Mouse (Mus musculus): ENCODE data around the gene Dcaf7. TPM values are rescaled to one million over a fixed set of nuclear protein-coding genes. Genes with fewer than 3 reads are reported as not detected.

Gene Dcaf7
- total and polyA plus RNA-seq, 3 experiments = 71.5 to 93.4 (median 79.5) TPM

DNA sequence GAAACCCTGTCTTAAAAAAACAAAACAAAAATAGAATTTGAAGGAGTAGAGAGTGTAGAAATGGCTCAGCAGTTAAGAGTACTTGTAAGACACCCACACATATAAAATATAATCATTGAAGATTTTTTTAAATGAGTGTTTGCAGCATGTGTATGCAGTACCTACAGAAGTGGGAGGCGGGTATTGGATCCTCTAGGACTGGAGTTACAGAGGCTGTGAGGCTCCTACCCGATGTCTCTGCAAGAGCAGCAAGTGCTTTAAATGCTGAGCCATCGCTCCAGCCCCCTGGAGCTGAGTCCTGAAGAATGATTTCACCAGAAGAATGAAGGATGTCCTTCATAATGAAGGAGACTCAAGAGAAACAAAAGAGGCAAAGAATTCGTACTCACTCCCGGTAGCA is 27.1 kb downstream of the Dcaf7 start:
- in situ Hi-C loops (cut with MboI; ENCODE audit: low pct_ligation_motif_present, low pct_unique_long_range_greater_than_20kb, low sequenced_read_pairs) = no loop called here
- H3K9me3 ChIP-seq (replicated peaks; ENCODE audit: low read length) = no peaks in the 10 kb centered on the region
- no peaks in the 10 kb centered on the region for H3K79me2 ChIP-seq (replicated peaks; ENCODE audit: control insufficient read depth, extremely low read depth, insufficient read depth, poor library complexity, severe bottlenecking)
- H3K4me3 ChIP-seq (replicated peaks in 1 of 3; ENCODE audit: low read depth in 2 of 3, low read length in 2 of 3, poor library complexity in 1 of 3) = no peak overlapping the region
- H3K9ac ChIP-seq (ENCODE audit: insufficient read depth, low read depth) = no peak overlapping the region
- peaks cover 5 to 35% of the 10 kb centered on the region in 2 experiments for H3K36me3 ChIP-seq (replicated peaks in 1 of 2; ENCODE audit: control insufficient read depth in 1 of 2, insufficient read depth in 1 of 2, low read length in 1 of 2)
- no peak overlapping the region for H3K27ac ChIP-seq (ENCODE audit: insufficient read depth, low read depth)
- no peaks in the 10 kb centered on the region for H3K27me3 ChIP-seq (replicated peaks)
- no peak for TF ChIP-seq SMC3 (IDR thresholded peaks at IDR 0.05; ENCODE audit: low read depth, low read length)
- TF ChIP-seq ZNF384 (IDR thresholded peaks at IDR 0.05; ENCODE audit: low read depth, low read length) = no peak
- no peak for TF ChIP-seq SIN3A (IDR thresholded peaks at IDR 0.05; ENCODE audit: low read length)
- no peak overlapping the region for H3K4me2 ChIP-seq (ENCODE audit: insufficient read depth, low read depth, poor library complexity, severe bottlenecking)
- H3K4me1 ChIP-seq (ENCODE audit: control insufficient read depth in 1 of 2, insufficient read depth in 2 of 2) = peaks cover 7 to 21% of the 10 kb centered on the region in 2 experiments
- no peak for DNase-seq (ENCODE audit: extremely low read depth)
- dilution Hi-C loops (cut with MboI; ENCODE audit: extremely low pct_ligation_motif_present, extremely low pct_unique_long_range_greater_than_20kb, low sequenced_read_pairs) = loop anchor here (25.0 kb wide), 1 partner anchor 126 kb away; no protein-coding TSS in a partner anchor

DNA sequence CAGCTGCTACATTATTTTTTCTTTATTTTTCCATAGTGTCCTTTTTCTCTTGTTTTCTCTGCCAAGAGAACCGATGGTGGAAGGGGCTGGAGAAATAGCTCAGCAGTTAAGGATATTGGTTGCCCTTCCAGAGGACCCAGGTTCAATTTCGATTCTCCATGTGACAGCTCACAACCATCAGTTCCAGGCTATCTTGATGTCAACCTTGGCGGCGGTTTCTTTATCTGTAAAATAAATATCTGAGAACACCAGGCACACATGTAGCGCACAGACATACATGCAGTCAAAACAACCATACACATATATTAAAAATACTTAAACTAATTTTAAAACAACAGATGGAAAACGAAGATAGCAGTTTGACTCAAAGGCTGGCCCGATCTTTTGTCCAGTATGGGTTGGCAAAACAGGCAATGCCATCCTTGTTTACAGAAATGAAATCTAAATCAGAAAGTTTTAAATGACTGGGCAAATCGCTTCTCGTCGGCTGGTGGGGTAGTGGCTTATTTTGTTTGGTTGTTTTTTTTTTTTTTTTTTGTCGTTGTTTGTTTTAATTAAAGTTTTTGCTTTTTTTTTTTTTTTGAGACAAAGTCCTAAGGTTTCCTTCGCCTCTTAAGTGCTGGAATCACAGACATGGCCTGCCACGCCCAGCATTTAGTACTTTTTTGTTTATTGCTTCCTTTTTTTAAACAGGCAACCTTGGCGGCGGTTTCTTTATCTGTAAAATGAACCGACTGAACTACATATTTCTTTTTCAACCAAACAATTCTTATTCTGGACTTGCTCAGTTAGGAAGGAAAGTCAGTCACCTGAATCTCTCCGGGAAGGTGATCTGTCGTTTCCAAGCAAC is 28.6 kb downstream of the Dcaf7 start:
- Histone ChIP-seq H3K79me2 (replicated peaks; ENCODE audit: control insufficient read depth, extremely low read depth, insufficient read depth, poor library complexity, severe bottlenecking) (no peaks in the 10 kb centered on the region), H3K36me3 (replicated peaks in 1 of 2; ENCODE audit: control insufficient read depth in 1 of 2, insufficient read depth in 1 of 2, low read length in 1 of 2) (peaks cover 2 to 30% of the 10 kb centered on the region in 2 experiments), H3K9me3 (replicated peaks; ENCODE audit: low read length) (no peaks in the 10 kb centered on the region), H3K4me1 (ENCODE audit: control insufficient read depth in 1 of 2, insufficient read depth in 2 of 2) (peaks cover 7 to 21% of the 10 kb centered on the region in 2 experiments), H3K27me3 (replicated peaks) (no peaks in the 10 kb centered on the region), H3K27ac (ENCODE audit: insufficient read depth, low read depth) (no peak overlapping the region), H3K9ac (ENCODE audit: insufficient read depth, low read depth) (peak overlapping the region; percentile 17; the same call in 1 of the 2 replicates), H3K4me2 (ENCODE audit: insufficient read depth, low read depth, poor library complexity, severe bottlenecking) (peak overlapping the region; percentile 72), H3K4me3 (replicated peaks in 1 of 3; ENCODE audit: low read depth in 2 of 3, low read length in 2 of 3, poor library complexity in 1 of 3) (peak overlapping the region; percentile 37 to 89 (median 86))
- dilution Hi-C loops (cut with MboI; ENCODE audit: extremely low pct_ligation_motif_present, extremely low pct_unique_long_range_greater_than_20kb, low sequenced_read_pairs) (loop anchor here (25.0 kb wide), 1 partner anchor 128 kb away; no protein-coding TSS in a partner anchor), in situ Hi-C loops (cut with MboI; ENCODE audit: low pct_ligation_motif_present, low pct_unique_long_range_greater_than_20kb, low sequenced_read_pairs) (no loop called here)
- DNase-seq (ENCODE audit: extremely low read depth) = no peak
- TF ChIP-seq RAD21 (IDR thresholded peaks at IDR 0.05; ENCODE audit: low read depth, low read length) (no peak), USF2 (conservative IDR thresholded peaks at IDR 0.05; ENCODE audit: low read depth, low read length) (peak; percentile 21; the same call in 1 of the 2 replicates), EP300 (IDR thresholded peaks at IDR 0.05; ENCODE audit: low read length) (peak; percentile 42; the same call in 1 of the 2 replicates), ZNF384 (IDR thresholded peaks at IDR 0.05; ENCODE audit: low read depth, low read length) (peak; percentile 69; the same call in 1 of the 2 replicates), UBTF (IDR thresholded peaks at IDR 0.05; ENCODE audit: low read depth, low read length) (no peak), JUND (conservative IDR thresholded peaks at IDR 0.05; ENCODE audit: low read depth, low read length) (peak; percentile 82), USF1 (IDR thresholded peaks at IDR 0.05; ENCODE audit: low read depth, low read length) (no peak)

DNA sequence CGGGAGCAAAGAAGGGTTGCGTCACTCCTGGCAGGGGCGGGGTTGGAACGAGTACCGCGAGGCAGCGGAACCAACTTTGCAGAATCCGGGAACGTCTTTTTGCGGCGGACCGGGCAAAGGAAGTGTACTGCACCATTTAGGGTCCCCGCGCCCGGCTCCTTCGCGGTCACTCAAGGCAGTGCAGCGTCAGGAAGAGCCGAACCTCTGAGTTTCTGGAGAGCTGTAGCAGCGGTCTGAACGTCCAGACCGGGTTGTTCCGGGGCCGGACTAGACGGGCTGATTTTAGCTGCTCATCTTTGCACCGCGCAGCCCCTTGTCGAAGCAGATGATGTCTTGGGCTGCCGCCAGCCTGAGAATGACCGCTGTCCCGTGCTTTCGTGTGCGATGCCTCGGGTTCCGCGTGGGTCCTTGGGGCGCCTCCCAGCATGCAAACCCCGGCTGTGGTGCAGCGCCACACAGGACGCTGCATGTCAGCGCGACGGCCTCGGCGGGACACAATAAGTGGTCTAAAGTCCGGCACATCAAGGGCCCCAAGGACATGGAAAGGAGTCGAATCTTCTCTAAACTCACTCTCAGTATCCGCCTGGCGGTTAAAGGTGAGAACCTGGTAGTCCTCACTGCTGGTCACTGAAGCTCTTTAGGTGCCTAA is 29.4 kb downstream of the Dcaf7 start, which contains the start of gene Taco1:
Taco1 (plus strand) TSS at position 139 of the 649 bp plus-strand sequence.
- H3K79me2 ChIP-seq (replicated peaks; ENCODE audit: control insufficient read depth, extremely low read depth, insufficient read depth, poor library complexity, severe bottlenecking) = no peaks in the 10 kb centered on the region
- H3K36me3 ChIP-seq (replicated peaks in 1 of 2; ENCODE audit: control insufficient read depth in 1 of 2, insufficient read depth in 1 of 2, low read length in 1 of 2) = peaks cover 8 to 34% of the 10 kb centered on the region in 2 experiments
- dilution Hi-C loops (cut with MboI; ENCODE audit: extremely low pct_ligation_motif_present, extremely low pct_unique_long_range_greater_than_20kb, low sequenced_read_pairs) = loop anchor here (25.0 kb wide), 1 partner anchor 129 kb away; no protein-coding TSS in a partner anchor
- in situ Hi-C loops (cut with MboI; ENCODE audit: low pct_ligation_motif_present, low pct_unique_long_range_greater_than_20kb, low sequenced_read_pairs) = no loop called here
- H3K4me1 ChIP-seq (ENCODE audit: control insufficient read depth in 1 of 2, insufficient read depth in 2 of 2) = peaks cover 7 to 21% of the 10 kb centered on the region in 2 experiments
- peak; percentile 98 for DNase-seq (ENCODE audit: extremely low read depth)
- H3K27ac ChIP-seq (ENCODE audit: insufficient read depth, low read depth) = peak within 1 kb of the TSS; percentile 68
- peak within 1 kb of the TSS; percentile 72 for H3K4me2 ChIP-seq (ENCODE audit: insufficient read depth, low read depth, poor library complexity, severe bottlenecking)
- no peaks in the 10 kb centered on the region for H3K9me3 ChIP-seq (replicated peaks; ENCODE audit: low read length)
- no peaks in the 10 kb centered on the region for H3K27me3 ChIP-seq (replicated peaks)
- H3K9ac ChIP-seq (ENCODE audit: insufficient read depth, low read depth) = peak within 1 kb of the TSS; percentile 73
- peak within 1 kb of the TSS; percentile 86 to 95 (median 89) for H3K4me3 ChIP-seq (replicated peaks in 1 of 3; ENCODE audit: low read depth in 2 of 3, low read length in 2 of 3, poor library complexity in 1 of 3)
- TF ChIP-seq TBP (conservative IDR thresholded peaks at IDR 0.05; ENCODE audit: low read depth, low read length) = peak; percentile 82
- 0 out of 2 replicates have a peak, but pooled peaks have one; percentile 61 for TF ChIP-seq E2F4 (IDR thresholded peaks at IDR 0.05; ENCODE audit: insufficient replicate concordance, low read depth, low read length)
- TF ChIP-seq UBTF (IDR thresholded peaks at IDR 0.05; ENCODE audit: low read depth, low read length) = peak; percentile 89
- peak; percentile 69 for TF ChIP-seq JUN (IDR thresholded peaks at IDR 0.05; ENCODE audit: insufficient read depth, low read depth, low read length)
- peak; percentile 100 for TF ChIP-seq HCFC1 (IDR thresholded peaks at IDR 0.05; ENCODE audit: low read depth, low read length)
- peak; percentile 60 for TF ChIP-seq ETS1 (conservative IDR thresholded peaks at IDR 0.05; ENCODE audit: low read depth, low read length)
- peak; percentile 89 for TF ChIP-seq ELF1 (IDR thresholded peaks at IDR 0.05; ENCODE audit: low read depth, low read length)
- TF ChIP-seq RAD21 (IDR thresholded peaks at IDR 0.05; ENCODE audit: low read depth, low read length) = no peak; the same call in 1 of the 2 replicates
- TF ChIP-seq MAX (IDR thresholded peaks at IDR 0.05; ENCODE audit: low read length) = peak; percentile 94
- TF ChIP-seq ZC3H11A (IDR thresholded peaks at IDR 0.05; ENCODE audit: low read depth, low read length) = no peak
- TF ChIP-seq USF1 (IDR thresholded peaks at IDR 0.05; ENCODE audit: low read depth, low read length) = no peak
- no peak for TF ChIP-seq JUND (conservative IDR thresholded peaks at IDR 0.05; ENCODE audit: low read depth, low read length)
- TF ChIP-seq USF2 (conservative IDR thresholded peaks at IDR 0.05; ENCODE audit: low read depth, low read length) = no peak
- TF ChIP-seq NELFE (IDR thresholded peaks at IDR 0.05; ENCODE audit: low read depth, low read length) = peak; percentile 81
- no peak for TF ChIP-seq ZNF384 (IDR thresholded peaks at IDR 0.05; ENCODE audit: low read depth, low read length)
- peak; percentile 98 for TF ChIP-seq MAZ (IDR thresholded peaks at IDR 0.05; ENCODE audit: low read depth, low read length)

All from CH12.LX (cell line).